Mouse (Mus musculus): Measurements from ENCODE around the gene Stk40. TPM values are rescaled to one million over a fixed set of nuclear protein-coding genes. Genes with fewer than 3 reads are reported as not detected.

The Stk40 gene
- polyA plus RNA-seq, 1 experiment, result 99.5 TPM

DNA sequence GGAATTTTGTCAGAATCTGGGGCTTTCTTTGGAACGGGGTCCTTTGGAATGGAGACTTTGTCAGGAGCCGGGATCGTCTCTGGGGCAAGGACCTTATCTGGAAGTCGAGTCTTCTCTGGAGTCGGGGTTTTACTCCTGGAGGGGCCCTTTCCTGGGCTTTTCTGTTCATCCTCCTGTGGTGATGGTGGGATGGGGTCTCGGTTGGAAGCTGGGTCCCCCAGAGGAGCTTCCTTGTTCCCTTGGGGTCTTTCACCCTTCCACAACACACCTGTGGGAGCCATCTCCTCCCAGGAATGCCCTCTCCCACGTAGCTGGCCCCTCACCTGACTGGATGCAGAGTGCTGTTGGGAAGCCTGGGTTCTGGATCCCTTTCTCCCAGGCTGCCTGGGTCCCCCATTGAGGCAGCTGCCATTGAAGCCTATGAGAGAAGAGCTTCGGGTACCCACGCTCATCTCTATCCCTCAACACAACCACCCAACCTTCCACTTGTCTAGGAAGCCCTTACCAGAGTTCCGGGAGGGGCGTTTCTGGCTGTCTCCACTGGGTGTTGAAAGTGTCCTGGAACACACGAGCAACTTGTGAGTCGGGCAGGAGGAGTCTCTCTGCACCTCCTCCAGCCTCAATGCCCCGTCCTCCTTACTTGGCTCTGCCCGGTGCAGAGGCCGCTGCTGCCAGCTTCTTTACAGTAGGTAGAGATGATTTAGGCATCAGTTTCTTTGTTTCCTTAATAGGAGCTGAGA, 48.1 kb downstream of the Stk40 start:
- Histone ChIP-seq H3K9me3 (0 out of 2 replicates have a peak, but pooled peaks cover 2% of the 10 kb centered on the region), H3K4me1 (peaks cover 61% of the 10 kb centered on the region), H3K27me3 (replicated peaks) (peaks cover 20% of the 10 kb centered on the region), H3K4me3 (replicated peaks) (no peak overlapping the region), H3K36me3 (replicated peaks; ENCODE audit: low read length) (peaks cover 46% of the 10 kb centered on the region)
- TF ChIP-seq FLI1 (IDR thresholded peaks at IDR 0.05; ENCODE audit: low read length), result no peak
- TF ChIP-seq GATA1 (IDR thresholded peaks at IDR 0.05; ENCODE audit: borderline replicate concordance, low read length), result no peak

- Histone ChIP-seq H3K9me3 (0 out of 2 replicates have a peak, but pooled peaks cover 3% of the 10 kb centered on the region), H3K4me1 (peaks cover 56% of the 10 kb centered on the region), H3K36me3 (replicated peaks; ENCODE audit: low read length) (peaks cover 48% of the 10 kb centered on the region), H3K4me3 (replicated peaks) (no peak overlapping the region), H3K27me3 (replicated peaks) (peaks cover 14% of the 10 kb centered on the region)
- TF ChIP-seq FLI1 (IDR thresholded peaks at IDR 0.05; ENCODE audit: low read length), result no peak
- TF ChIP-seq GATA1 (IDR thresholded peaks at IDR 0.05; ENCODE audit: borderline replicate concordance, low read length), result no peak
Observed at GRCm38 (mm10) chr4:126152864-126153263, 49.1 kb downstream of the Stk40 start.

DNA sequence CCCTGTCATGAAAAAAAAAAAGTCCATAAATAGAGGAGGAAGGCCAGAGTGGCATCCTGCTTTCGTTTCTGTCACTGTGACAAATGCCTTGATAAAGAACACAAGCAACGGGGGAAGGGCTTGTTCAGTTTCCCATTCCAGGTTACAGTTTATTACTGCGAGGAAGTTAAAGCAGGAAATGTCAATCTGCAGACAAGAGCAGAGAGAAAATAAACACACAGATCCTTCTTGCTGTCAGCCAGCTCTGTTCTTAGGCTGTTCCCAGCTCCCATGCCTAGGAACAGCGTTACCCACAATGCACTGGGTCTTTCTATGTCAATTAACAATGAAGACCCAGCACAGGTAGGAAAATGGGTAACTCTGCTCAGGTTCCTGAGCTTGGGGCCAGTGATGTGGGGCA, 51.4 kb downstream of the Stk40 start:
- peak overlapping the region; percentile 40 for H3K4me3 ChIP-seq (replicated peaks)
- peaks cover 36% of the 10 kb centered on the region for H3K4me1 ChIP-seq
- H3K27me3 ChIP-seq (replicated peaks), result no peaks in the 10 kb centered on the region
- no peak for TF ChIP-seq FLI1 (IDR thresholded peaks at IDR 0.05; ENCODE audit: low read length)
- no peak for TF ChIP-seq GATA1 (IDR thresholded peaks at IDR 0.05; ENCODE audit: borderline replicate concordance, low read length)
- H3K9me3 ChIP-seq, result 0 out of 2 replicates have a peak, but pooled peaks cover 3% of the 10 kb centered on the region
- peaks cover 38% of the 10 kb centered on the region for H3K36me3 ChIP-seq (replicated peaks; ENCODE audit: low read length)

DNA sequence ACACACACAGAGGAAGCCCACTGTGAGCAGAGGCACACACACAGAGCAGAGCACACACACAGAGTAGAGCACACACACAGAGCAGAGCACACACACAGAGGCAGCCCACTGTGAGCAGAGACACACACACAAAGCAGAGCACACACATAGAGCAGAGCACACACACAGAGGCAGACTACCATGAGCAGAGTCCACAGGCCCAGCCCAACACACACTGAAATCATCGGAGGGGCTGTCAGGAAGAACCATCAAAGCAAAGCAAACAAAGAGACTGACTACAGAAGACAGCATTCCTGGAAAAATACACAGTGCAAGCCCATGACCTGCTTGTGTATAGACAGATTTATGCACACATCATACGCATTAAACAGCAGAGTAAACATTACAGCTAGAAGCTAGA, 52.1 kb downstream of the Stk40 start:
- Histone ChIP-seq H3K9me3 (0 out of 2 replicates have a peak, but pooled peaks cover 3% of the 10 kb centered on the region), H3K4me1 (peaks cover 29% of the 10 kb centered on the region), H3K36me3 (replicated peaks; ENCODE audit: low read length) (peaks cover 31% of the 10 kb centered on the region), H3K27me3 (replicated peaks) (no peaks in the 10 kb centered on the region), H3K4me3 (replicated peaks) (peak overlapping the region; percentile 62)
- no peak for TF ChIP-seq GATA1 (IDR thresholded peaks at IDR 0.05; ENCODE audit: borderline replicate concordance, low read length)
- TF ChIP-seq FLI1 (IDR thresholded peaks at IDR 0.05; ENCODE audit: low read length), result no peak

DNA sequence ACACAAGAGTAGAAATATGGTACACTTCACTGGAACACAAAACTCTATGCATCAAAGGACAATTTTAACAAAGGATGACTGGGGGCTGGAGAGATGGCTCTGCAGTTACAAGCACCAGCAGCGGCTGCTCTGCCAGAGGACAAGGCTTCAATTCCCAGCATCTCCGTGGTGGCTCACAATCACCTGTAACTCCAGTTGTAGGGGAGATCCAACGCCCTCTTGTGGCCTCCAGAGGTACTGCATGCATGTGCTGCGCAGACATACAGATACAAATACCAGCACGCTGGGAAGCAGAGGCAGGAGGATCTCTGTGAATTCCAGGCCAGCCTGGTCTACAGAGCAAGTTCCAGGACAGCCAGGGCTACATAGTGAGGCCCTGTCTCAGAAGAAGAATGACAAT, 52.9 kb downstream of the Stk40 start:
- H3K36me3 ChIP-seq (replicated peaks; ENCODE audit: low read length), result peaks cover 24% of the 10 kb centered on the region
- H3K27me3 ChIP-seq (replicated peaks), result no peaks in the 10 kb centered on the region
- 0 out of 2 replicates have a peak, but pooled peaks cover 3% of the 10 kb centered on the region for H3K9me3 ChIP-seq
- H3K4me3 ChIP-seq (replicated peaks), result no peak overlapping the region
- TF ChIP-seq GATA1 (IDR thresholded peaks at IDR 0.05; ENCODE audit: borderline replicate concordance, low read length) (no peak), FLI1 (IDR thresholded peaks at IDR 0.05; ENCODE audit: low read length) (no peak)
- peaks cover 32% of the 10 kb centered on the region for H3K4me1 ChIP-seq

GRCm38 (mm10) chr4:126157562-126157961, 53.8 kb downstream of the Stk40 start:
- Histone ChIP-seq H3K36me3 (replicated peaks; ENCODE audit: low read length) (peaks cover 16% of the 10 kb centered on the region), H3K4me1 (peaks cover 40% of the 10 kb centered on the region), H3K27me3 (replicated peaks) (peaks cover 1% of the 10 kb centered on the region), H3K9me3 (0 out of 2 replicates have a peak, but pooled peaks cover 3% of the 10 kb centered on the region), H3K4me3 (replicated peaks) (no peak overlapping the region)
- TF ChIP-seq GATA1 (IDR thresholded peaks at IDR 0.05; ENCODE audit: borderline replicate concordance, low read length) (no peak), FLI1 (IDR thresholded peaks at IDR 0.05; ENCODE audit: low read length) (no peak)

- no peak overlapping the region for H3K4me3 ChIP-seq (replicated peaks)
- peaks cover 1% of the 10 kb centered on the region for H3K27me3 ChIP-seq (replicated peaks)
- H3K4me1 ChIP-seq, result peaks cover 41% of the 10 kb centered on the region
- TF ChIP-seq FLI1 (IDR thresholded peaks at IDR 0.05; ENCODE audit: low read length), result no peak
- TF ChIP-seq GATA1 (IDR thresholded peaks at IDR 0.05; ENCODE audit: borderline replicate concordance, low read length), result no peak
- 0 out of 2 replicates have a peak, but pooled peaks cover 3% of the 10 kb centered on the region for H3K9me3 ChIP-seq
- H3K36me3 ChIP-seq (replicated peaks; ENCODE audit: low read length), result peaks cover 21% of the 10 kb centered on the region
Observed at GRCm38 (mm10) chr4:126159455-126159854, 55.7 kb downstream of the Stk40 start.

DNA sequence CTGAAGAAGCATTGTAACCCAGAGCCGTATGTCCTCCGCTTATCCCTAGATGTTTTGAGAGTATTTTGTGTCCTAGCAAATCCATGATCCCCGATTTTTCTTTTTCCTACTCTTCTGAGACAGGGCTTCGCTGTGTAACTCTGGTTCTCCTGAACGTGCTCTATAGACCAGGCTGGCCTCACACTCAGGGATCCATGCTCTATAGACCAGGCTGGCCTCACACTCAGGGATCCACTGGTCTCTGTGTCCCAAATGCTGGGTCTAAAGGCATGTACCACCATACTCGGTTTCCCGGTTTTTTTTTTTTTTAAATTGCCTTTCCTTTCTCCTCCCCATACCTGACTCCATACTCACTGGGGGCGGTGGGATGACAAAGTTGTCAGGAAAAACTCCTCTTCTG, 57.2 kb downstream of the Stk40 start:
- H3K36me3 ChIP-seq (replicated peaks; ENCODE audit: low read length), result peaks cover 28% of the 10 kb centered on the region
- peaks cover 26% of the 10 kb centered on the region for H3K4me1 ChIP-seq
- peaks cover 1% of the 10 kb centered on the region for H3K27me3 ChIP-seq (replicated peaks)
- H3K4me3 ChIP-seq (replicated peaks), result no peak overlapping the region
- TF ChIP-seq FLI1 (IDR thresholded peaks at IDR 0.05; ENCODE audit: low read length) (no peak), GATA1 (IDR thresholded peaks at IDR 0.05; ENCODE audit: borderline replicate concordance, low read length) (no peak)
- H3K9me3 ChIP-seq, result 0 out of 2 replicates have a peak, but pooled peaks cover 3% of the 10 kb centered on the region

GRCm38 (mm10) chr4:126161456-126161855, 57.7 kb downstream of the Stk40 start:
- H3K4me3 ChIP-seq (replicated peaks), result no peak overlapping the region
- peaks cover 31% of the 10 kb centered on the region for H3K36me3 ChIP-seq (replicated peaks; ENCODE audit: low read length)
- peaks cover 1% of the 10 kb centered on the region for H3K27me3 ChIP-seq (replicated peaks)
- TF ChIP-seq FLI1 (IDR thresholded peaks at IDR 0.05; ENCODE audit: low read length), result no peak
- TF ChIP-seq GATA1 (IDR thresholded peaks at IDR 0.05; ENCODE audit: borderline replicate concordance, low read length), result no peak
- 0 out of 2 replicates have a peak, but pooled peaks cover 3% of the 10 kb centered on the region for H3K9me3 ChIP-seq
- peaks cover 21% of the 10 kb centered on the region for H3K4me1 ChIP-seq

GRCm38 (mm10) chr4:126161986-126162385, 58.2 kb downstream of the Stk40 start:
- H3K4me3 ChIP-seq (replicated peaks), result no peak overlapping the region
- H3K9me3 ChIP-seq, result no peaks in the 10 kb centered on the region

More at GRCm38 (mm10) chr4:126161986-126162385, 58.2 kb downstream of the Stk40 start:
- peaks cover 1% of the 10 kb centered on the region for H3K27me3 ChIP-seq (replicated peaks)
- TF ChIP-seq GATA1 (IDR thresholded peaks at IDR 0.05; ENCODE audit: borderline replicate concordance, low read length), result no peak
- TF ChIP-seq FLI1 (IDR thresholded peaks at IDR 0.05; ENCODE audit: low read length), result no peak
- H3K4me1 ChIP-seq, result peaks cover 18% of the 10 kb centered on the region
- peaks cover 32% of the 10 kb centered on the region for H3K36me3 ChIP-seq (replicated peaks; ENCODE audit: low read length)
